Mouse (Mus musculus): ENCODE data around the gene Gm11595. TPM values are rescaled to one million over a fixed set of nuclear protein-coding genes. Genes with fewer than 3 reads are reported as not detected.
"Not testable (repeated sequence)": the region's sequence is repeated elsewhere in the genome, so short reads cannot be mapped to it uniquely, and the experiment has no call there.

Gm11595 gene
- not detected for total RNA-seq (2021)
- long read RNA-seq, experiment 1, result 0 reads
- long read RNA-seq, experiment 2, result 0 reads

DNA sequence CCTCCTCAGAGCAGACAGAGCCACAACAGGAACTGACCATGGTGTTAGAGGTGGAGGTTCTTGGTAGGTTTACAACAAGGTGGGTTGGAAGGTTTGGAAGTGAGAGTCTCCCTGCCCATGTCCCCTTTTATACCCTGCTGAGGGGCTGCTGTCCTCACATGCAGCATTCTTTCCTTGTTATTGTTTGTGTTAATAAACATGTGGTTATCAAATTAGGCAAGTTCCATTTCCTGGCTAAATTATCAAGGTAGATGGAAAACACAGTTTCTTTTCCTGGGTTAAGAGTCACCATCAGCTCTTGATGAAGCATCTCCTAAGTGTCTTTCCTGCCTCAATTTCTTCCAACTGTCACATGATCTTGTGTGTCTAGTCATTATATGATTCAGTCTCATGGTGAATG, at the start of gene Gm11595:
TSS of gene Gm11595 (minus strand) at position 101 of the 400 bp plus-strand sequence.
- not testable (repeated sequence) for DNase-seq (ENCODE audit: low spot score in 2 of 2)

DNA sequence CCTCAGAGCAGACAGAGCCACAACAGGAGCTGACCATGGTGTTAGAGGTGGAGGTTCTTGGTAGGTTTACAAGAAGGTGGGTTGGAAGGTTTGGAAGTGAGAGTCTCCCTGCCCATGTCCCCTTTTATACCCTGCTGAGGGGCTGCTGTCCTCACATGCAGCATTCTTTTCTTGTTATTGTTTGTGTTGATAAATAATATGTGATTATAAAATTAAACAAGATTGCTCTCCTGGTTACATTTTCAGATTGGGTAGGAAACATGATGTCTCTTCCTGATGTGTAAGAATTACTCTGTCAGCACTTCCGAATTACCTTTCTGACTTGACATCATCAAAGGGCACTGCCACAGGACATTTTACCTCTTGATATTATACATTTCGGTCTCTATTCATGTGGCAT, 42.9 kb upstream of the Gm11595 start, which contains the start of gene Gm11564:
TSS of gene Gm11564 (minus strand) at position 101 of the 400 bp plus-strand sequence.
- DNase-seq (ENCODE audit: low spot score in 2 of 2), result not testable (repeated sequence)

DNA sequence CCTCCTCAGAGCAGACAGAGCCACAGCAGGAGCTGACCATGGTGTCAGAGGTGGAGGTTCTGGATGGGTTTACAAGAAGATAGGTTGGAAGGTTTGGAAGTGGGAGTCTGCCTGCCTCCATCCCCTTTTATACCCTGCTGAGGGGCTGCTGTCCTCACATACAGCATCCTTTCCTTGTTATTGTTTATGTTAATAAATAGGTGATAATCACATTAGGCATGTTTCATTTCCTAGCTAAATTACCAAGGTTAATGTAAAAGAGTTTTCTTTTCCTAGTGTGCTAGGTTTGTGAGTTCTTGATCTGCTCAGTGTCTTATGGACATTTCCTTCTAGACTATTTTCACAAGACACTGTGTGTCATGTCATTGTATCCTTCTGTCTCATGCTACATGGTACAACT, 37.1 kb upstream of the Gm11595 start, which contains the start of gene Krtap4-13:
TSS of gene Krtap4-13 (minus strand) at position 101 of the 400 bp plus-strand sequence.
- not testable (repeated sequence) for DNase-seq (ENCODE audit: low spot score in 2 of 2)

DNA sequence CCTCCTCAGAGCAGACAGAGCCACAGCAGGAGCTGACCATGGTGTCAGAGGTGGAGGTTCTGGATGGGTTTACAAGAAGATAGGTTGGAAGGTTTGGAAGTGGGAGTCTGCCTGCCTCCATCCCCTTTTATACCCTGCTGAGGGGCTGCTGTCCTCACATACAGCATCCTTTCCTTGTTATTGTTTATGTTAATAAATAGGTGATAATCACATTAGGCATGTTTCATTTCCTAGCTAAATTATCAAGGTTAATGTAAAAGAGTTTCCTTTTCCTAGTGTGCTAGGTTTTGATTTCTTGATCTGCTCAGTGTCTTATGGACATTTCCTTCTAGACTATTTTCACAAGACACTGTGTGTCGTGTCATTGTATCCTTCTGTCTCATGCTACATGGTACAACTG, 31.6 kb upstream of the Gm11595 start, which contains the start of gene Gm11554:
TSS of gene Gm11554 (minus strand) at position 101 of the 400 bp plus-strand sequence.
- DNase-seq (ENCODE audit: low spot score in 2 of 2), result not testable (repeated sequence)

DNA sequence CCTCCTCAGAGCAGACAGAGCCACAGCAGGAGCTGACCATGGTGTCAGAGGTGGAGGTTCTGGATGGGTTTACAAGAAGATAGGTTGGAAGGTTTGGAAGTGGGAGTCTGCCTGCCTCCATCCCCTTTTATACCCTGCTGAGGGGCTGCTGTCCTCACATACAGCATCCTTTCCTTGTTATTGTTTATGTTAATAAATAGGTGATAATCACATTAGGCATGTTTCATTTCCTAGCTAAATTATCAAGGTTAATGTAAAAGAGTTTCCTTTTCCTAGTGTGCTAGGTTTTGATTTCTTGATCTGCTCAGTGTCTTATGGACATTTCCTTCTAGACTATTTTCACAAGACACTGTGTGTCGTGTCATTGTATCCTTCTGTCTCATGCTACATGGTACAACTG, 26.1 kb upstream of the Gm11595 start, which contains the start of gene Gm11569:
TSS of gene Gm11569 (minus strand) at position 101 of the 400 bp plus-strand sequence.
- DNase-seq (ENCODE audit: low spot score in 2 of 2), result not testable (repeated sequence)

DNA sequence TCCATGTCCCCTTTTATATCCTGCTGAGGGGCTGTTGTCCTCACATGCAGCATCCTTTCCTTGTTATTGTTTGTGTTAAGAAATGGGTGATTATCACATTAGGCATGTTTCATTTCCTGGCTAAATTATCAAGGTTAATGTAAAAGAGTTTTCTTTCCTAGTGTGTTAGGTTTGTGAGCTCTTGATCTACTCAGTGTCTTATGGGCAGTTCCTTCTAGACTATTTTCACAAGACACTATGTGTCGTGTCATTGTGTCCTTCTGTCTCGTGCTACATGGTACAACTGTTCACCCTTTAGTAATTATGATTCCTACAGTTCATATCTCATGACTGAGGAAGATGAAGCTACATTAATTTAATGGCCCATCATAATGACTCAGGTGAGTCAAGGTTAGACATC, 20.7 kb upstream of the Gm11595 start, which contains the start of gene Gm11596:
TSS of gene Gm11596 (minus strand) at position 101 of the 400 bp plus-strand sequence.
- DNase-seq (ENCODE audit: low spot score in 2 of 2), result no peak

DNA sequence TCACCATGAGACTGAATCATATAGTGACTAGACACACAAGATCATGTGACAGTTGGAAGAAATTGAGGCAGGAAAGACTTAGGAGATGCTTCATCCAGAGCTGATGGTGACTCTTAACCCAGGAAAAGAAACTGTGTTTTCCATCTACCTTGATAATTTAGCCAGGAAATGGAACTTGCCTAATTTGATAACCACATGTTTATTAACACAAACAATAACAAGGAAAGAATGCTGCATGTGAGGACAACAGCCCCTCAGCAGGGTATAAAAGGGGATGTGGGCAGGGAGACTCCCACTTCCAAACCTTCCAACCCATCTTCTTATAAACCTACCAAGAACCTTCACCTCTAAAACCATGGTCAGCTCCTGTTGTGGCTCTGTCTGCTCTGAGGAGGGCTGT, 12.2 kb upstream of the Gm11595 start, which contains the start of gene Krtap4-9:
TSS of gene Krtap4-9 (plus strand) at position 301 of the 400 bp plus-strand sequence.
- DNase-seq (ENCODE audit: low spot score in 2 of 2), result not testable (repeated sequence)

DNA sequence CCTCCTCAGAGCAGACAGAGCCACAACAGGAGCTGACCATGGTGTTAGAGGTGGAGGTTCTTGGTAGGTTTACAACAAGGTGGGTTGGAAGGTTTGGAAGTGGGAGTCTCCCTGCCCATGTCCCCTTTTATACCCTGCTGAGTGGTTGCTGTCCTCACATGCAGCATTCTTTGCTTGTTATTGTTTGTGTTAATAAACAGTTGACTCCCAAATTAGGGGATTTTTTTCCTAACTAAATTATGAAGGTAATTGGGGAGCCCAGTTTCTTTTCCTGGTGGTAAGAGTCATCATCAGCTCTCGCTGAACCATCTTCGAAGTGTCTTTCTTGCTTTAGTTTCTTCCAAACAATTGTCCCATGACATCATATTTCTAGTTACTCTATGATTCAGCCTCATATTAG, 7.9 kb upstream of the Gm11595 start, which contains the start of gene Krtap4-8:
TSS of gene Krtap4-8 (minus strand) at position 101 of the 400 bp plus-strand sequence.
- no peak for DNase-seq (ENCODE audit: low spot score in 2 of 2)

DNA sequence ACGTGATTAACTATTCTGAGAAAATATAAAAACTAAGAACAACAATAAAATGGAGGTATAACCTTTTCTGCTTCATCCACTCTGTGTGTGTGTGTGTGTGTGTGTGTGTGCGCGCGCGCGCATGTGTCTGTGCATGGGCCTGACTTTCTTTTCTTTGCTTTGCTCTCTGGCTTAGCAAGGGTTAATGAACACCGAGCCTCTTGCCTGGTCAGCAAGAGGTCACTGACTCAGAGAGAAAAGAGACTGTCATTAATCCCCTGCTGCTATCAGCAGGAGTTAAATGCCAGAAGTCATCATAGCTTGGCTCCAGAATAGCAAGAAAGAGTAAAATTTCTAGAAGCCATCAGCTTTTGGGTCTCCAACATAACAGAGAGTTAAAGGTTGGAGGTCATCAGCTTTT, 5.7 kb upstream of the Gm11595 start:
- DNase-seq (ENCODE audit: low spot score in 2 of 2), result no peak

DNA sequence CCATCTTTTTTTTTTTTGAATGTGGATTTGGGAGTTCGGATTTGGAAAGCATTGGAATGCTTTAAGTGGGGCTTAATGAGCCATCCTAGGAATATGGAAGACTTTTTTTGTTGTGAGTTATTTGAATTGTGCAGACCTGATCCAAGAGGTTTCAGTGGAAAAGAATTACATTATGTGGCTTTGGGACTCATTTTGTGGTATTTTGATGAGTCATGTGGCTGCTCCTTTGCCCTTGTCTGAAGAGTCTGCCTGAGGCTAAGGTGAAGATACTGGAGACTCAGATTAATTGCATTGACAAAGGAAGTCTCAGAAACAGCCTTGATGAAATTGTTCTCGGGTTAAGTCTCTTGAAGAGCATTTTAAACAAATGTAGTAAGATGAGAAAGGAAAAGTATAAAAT, 4.3 kb downstream of the Gm11595 start:
- no peak for DNase-seq (ENCODE audit: low spot score in 2 of 2)

DNA sequence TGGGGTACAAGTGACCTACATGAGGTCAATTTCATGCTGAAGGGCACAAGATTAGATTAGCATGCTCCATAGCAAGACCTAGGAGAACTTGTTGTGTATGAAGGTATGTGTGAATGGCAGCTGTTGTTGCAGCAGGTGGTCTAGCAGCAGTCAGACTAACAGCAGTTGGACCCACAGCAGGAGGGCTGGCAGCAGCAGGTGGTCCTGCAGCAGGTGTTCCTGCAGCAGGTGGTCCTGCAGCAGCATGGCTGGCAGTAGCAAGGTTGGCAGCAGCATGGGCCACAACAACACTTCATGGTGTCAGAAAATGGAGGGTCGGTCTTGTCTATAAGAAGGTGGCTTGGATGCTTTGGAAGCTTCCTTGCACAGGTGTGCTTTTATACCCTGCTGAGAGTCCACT, 13.8 kb downstream of the Gm11595 start:
- no peak for DNase-seq (ENCODE audit: low spot score in 2 of 2)

DNA sequence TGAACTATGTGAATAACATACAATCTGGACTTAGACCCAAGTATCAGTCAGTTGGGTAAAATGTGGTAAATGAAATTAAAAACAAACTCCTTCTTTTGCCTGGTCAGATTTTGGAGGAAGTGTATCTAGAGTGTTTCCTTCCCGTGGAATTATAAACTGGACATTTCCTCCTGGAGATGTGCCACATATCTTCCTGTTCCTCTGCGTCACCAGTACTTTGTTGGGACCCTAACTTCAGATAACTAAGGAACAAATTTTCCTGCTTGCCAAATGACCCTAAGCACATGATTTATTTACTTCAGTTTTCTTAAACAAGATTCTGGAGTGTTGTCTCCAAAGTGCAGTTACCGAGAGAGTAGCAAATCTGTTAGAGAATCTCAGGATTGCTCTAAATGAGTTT, 28.7 kb downstream of the Gm11595 start:
- DNase-seq (ENCODE audit: low spot score in 2 of 2), result no peak

DNA sequence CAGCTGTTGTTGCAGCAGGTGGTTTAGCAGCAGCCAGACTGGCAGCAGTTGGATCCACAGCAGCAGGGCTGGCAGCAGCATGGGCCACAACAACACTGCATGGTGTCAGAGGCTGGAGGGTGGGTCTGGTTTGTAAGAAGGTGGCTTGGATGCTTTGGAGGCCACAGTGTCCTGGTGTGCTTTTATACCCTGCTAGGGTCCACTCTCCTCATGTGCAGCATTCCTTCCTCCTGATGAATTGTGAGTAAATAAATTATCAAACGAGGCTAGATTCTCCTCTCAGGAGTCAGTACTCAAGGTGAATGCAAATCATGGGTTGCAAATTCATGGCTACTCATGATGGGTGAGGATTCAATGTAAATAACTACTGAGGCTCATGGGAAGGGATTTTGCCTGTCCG, 38.5 kb downstream of the Gm11595 start, which contains the start of gene Gm14180:
TSS of gene Gm14180 (minus strand) at position 101 of the 400 bp plus-strand sequence.
- no peak for DNase-seq (ENCODE audit: low spot score in 2 of 2)

DNA sequence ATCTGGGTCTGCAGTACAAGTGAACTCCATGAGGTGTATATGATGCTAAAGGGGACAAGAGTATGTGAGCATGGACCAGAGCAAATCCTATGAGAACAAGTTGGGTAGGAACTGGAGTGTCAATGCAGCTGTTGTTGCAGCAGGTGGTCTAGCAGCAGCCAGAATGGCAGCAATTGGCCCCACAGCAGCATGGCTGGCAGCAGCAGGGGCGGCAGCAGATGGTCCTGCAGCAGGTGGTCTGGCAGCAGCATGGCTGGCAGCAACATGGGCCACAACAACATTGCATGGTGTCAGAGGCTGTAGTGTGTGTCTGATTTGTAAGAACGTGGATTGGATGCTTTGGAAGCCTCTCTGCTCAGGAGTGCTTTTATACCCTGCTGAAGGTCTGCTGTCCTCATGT, 48.7 kb downstream of the Gm11595 start:
- DNase-seq (ENCODE audit: low spot score in 2 of 2), result no peak

Other genes starting within 250 kb of the Gm11595 start
- not detected for gene Krt40, start 229.8 kb downstream of the Gm11595 start, total RNA-seq (2021)
- not detected for gene Krtap3-3, start 222.0 kb downstream of the Gm11595 start, total RNA-seq (2021)
- gene Krtap3-2, start 216.1 kb downstream of the Gm11595 start, total RNA-seq (2021), result not detected
- not detected for gene Gm11939, start 213.4 kb downstream of the Gm11595 start, total RNA-seq (2021)
- gene Krtap3-1, start 206.3 kb downstream of the Gm11595 start, total RNA-seq (2021), result not detected
- gene Krtap1-5, start 191.9 kb downstream of the Gm11595 start, total RNA-seq (2021), result not detected
- not detected for gene Krtap1-4, start 189.3 kb downstream of the Gm11595 start, total RNA-seq (2021)
- not detected for gene Krtap1-3, start 181.6 kb downstream of the Gm11595 start, total RNA-seq (2021)
- gene Krtap9-3, start 174.8 kb downstream of the Gm11595 start, total RNA-seq (2021), result not detected
- gene Gm11938, start 169.6 kb downstream of the Gm11595 start, total RNA-seq (2021), result not detected
- gene Gm11937, start 162.7 kb downstream of the Gm11595 start, total RNA-seq (2021), result not detected
- gene Krtap2-4, start 158.1 kb downstream of the Gm11595 start, total RNA-seq (2021), result not detected
- not detected for gene Gm11562, start 152.5 kb downstream of the Gm11595 start, total RNA-seq (2021)
- not detected for gene Krtap4-1, start 144.7 kb downstream of the Gm11595 start, total RNA-seq (2021)
- gene Krtap4-2, start 137.8 kb downstream of the Gm11595 start, total RNA-seq (2021), result not detected
- not detected for gene Krtap4-7, start 128.8 kb downstream of the Gm11595 start, total RNA-seq (2021)
- gene Gm11555, start 122.7 kb downstream of the Gm11595 start, total RNA-seq (2021), result not detected
- gene Gm11563, start 114.0 kb downstream of the Gm11595 start, total RNA-seq (2021), result not detected
- gene Krtap4-6, start 107.0 kb downstream of the Gm11595 start, total RNA-seq (2021), result not detected
- gene Gm14190, start 82.2 kb downstream of the Gm11595 start, total RNA-seq (2021), result not detected
- gene Gm14180, start 38.6 kb downstream of the Gm11595 start, total RNA-seq (2021), result not detected
- not detected for gene Krtap4-8, start 7.8 kb upstream of the Gm11595 start, total RNA-seq (2021)
- not detected for gene Krtap4-9, start 12.3 kb upstream of the Gm11595 start, total RNA-seq (2021)
- gene Gm11596, start 20.6 kb upstream of the Gm11595 start, total RNA-seq (2021), result not detected
- not detected for gene Gm11569, start 26.0 kb upstream of the Gm11595 start, total RNA-seq (2021)
- gene Gm11554, start 31.5 kb upstream of the Gm11595 start, total RNA-seq (2021), result not detected
- gene Krtap4-13, start 37.0 kb upstream of the Gm11595 start, total RNA-seq (2021), result not detected
- gene Gm11564, start 42.8 kb upstream of the Gm11595 start, total RNA-seq (2021), result not detected
- gene 2300003K06Rik, start 65.2 kb upstream of the Gm11595 start, total RNA-seq (2021), result not detected
- gene Krtap4-16, start 78.7 kb upstream of the Gm11595 start, total RNA-seq (2021), result not detected
- not detected for gene Gm11568, start 85.0 kb upstream of the Gm11595 start, total RNA-seq (2021)
- not detected for gene Gm11559, start 91.6 kb upstream of the Gm11595 start, total RNA-seq (2021)
- gene Krtap9-1, start 100.5 kb upstream of the Gm11595 start, total RNA-seq (2021), result not detected
- gene Gm11567, start 106.3 kb upstream of the Gm11595 start, total RNA-seq (2021), result not detected
- not detected for gene Krtap31-1, start 135.0 kb upstream of the Gm11595 start, total RNA-seq (2021)
- gene Gm11565, start 141.8 kb upstream of the Gm11595 start, total RNA-seq (2021), result not detected
- gene Krtap31-2, start 163.4 kb upstream of the Gm11595 start, total RNA-seq (2021), result not detected
- not detected for gene Krtap9-5, start 175.6 kb upstream of the Gm11595 start, total RNA-seq (2021)
- not detected for gene Krtap29-1, start 206.1 kb upstream of the Gm11595 start, total RNA-seq (2021)
- gene Krtap16-1, start 213.7 kb upstream of the Gm11595 start, total RNA-seq (2021), result not detected
- gene Krtap17-1, start 221.1 kb upstream of the Gm11595 start, total RNA-seq (2021), result not detected
- gene Krt33a, start 243.3 kb upstream of the Gm11595 start, total RNA-seq (2021), result not detected

Measured in layer of hippocampus, postnatal 14 days (tissue).